Mouse (Mus musculus) urinary bladder, adult 2 months (tissue): Measurements from ENCODE around the gene Ghitm. TPM values are rescaled to one million over a fixed set of nuclear protein-coding genes. Genes with fewer than 3 reads are reported as not detected.

Source experiments
- DNase-seq: peaks from one replicate; pipeline ENCODE4 v3.0.0; 2022; ENCODE audit warnings: low spot score
- polyA plus RNA-seq: library from polyadenylated mRNA; depleted of rRNA; stranded (reverse); fragments of >200 nt; gene quantifications from 2 replicates; pipeline ENCODE4 v1.2.3, GENCODE M21; 2012; rRNA removed

Ghitm gene
- polyA plus RNA-seq, 1 experiment: 160 TPM

- no peak for DNase-seq
Measured at GRCm38 (mm10) chr14:37104747-37105146, 30.3 kb downstream of the Ghitm start.

- no peak for DNase-seq
Measured at GRCm38 (mm10) chr14:37102484-37102883, 32.6 kb downstream of the Ghitm start.

GRCm38 (mm10) chr14:37101531-37101930, 33.5 kb downstream of the Ghitm start:
- no peak for DNase-seq

GRCm38 (mm10) chr14:37097956-37098530, 37.0 kb downstream of the Ghitm start, which contains the start of gene Cdhr1:
TSS of gene Cdhr1 (minus strand) at chr14:37098347.
- no peak for DNase-seq

- DNase-seq: no peak
Measured at GRCm38 (mm10) chr14:37095556-37095955, 39.5 kb downstream of the Ghitm start.

- no peak for DNase-seq
Measured at GRCm38 (mm10) chr14:37094436-37094835, 40.6 kb downstream of the Ghitm start.

GRCm38 (mm10) chr14:37083755-37084154, 51.3 kb downstream of the Ghitm start:
- no peak for DNase-seq

GRCm38 (mm10) chr14:37080724-37081123, 54.3 kb downstream of the Ghitm start:
- no peak for DNase-seq

Other genes starting within 250 kb of the Ghitm start
- gene Ccser2, start 166.5 kb downstream of the Ghitm start, polyA plus RNA-seq: 31.5 and 44.1 TPM in 2 replicates
- not detected in 2 replicates for gene Rgr, start 86.3 kb downstream of the Ghitm start, polyA plus RNA-seq
- gene Lrit1, start 80.4 kb downstream of the Ghitm start, polyA plus RNA-seq: 0.01 TPM in 1 of 2 replicates, not detected in the other
- gene Lrit2, start 67.3 kb downstream of the Ghitm start, polyA plus RNA-seq: not detected in 2 replicates
- 0.03 and 0.04 TPM in 2 replicates for gene Cdhr1, start 36.9 kb downstream of the Ghitm start, polyA plus RNA-seq
- gene 2610528A11Rik, start 21.2 kb downstream of the Ghitm start, polyA plus RNA-seq: 0.23 and 0.29 TPM in 2 replicates